Mouse (Mus musculus) cerebellum, postnatal 4 days (tissue): ENCODE data around the gene Ccser1.
"Not testable (repeated sequence)": the region's sequence is repeated elsewhere in the genome, so short reads cannot be mapped to it uniquely, and the experiment has no call there.

Source experiments
- DNase-seq, 2 experiments: peaks; one replicate each; pipeline ENCODE4 v3.0.0; 2022; ENCODE audit warnings: low spot score in 2 of 2, mixed read lengths in 1 of 2

Ccser1 gene

GRCm38 (mm10) chr6:62014374-62014773 is 834.2 kb downstream of the Ccser1 start:
- DNase-seq = no peak

DNA sequence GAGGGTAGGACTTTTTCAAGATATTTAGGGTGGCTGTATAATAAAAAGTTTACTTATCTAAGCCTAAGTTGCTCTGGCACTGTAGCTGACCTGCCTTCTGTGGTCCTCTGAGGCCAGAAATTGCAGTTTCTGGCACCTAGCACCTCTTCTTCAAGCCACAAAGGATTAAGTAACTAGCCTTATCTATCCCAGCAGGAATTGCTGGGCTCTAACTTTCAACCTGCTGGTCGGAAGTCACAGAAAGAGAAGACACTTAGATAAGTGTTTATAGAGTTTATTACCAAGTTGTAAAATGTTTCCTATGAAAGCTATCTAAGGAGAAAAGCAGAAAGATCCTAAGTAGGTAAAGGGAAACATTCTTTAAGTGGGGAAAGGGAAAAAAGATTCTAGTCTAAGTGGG is 864.3 kb downstream of the Ccser1 start:
- no peak for DNase-seq

DNA sequence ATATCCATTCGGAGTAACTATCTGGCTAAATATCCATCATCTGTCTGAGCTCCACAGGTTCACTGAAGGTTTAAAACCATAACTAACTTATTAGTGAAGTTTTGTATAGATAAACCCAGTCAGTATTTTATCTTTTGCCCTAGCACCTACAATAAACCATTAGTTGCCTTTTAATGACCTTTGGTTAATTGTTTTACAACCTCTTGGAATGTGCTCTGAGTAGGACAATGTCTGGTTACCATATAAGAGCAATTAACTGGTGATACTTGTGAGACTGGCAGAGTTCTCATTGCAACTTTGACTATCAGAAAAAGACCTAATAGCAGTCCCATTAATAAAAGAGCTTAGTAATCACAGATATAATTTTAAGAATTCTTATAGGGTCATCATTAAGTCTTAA is 864.9 kb downstream of the Ccser1 start:
- DNase-seq = not testable (repeated sequence)

DNA sequence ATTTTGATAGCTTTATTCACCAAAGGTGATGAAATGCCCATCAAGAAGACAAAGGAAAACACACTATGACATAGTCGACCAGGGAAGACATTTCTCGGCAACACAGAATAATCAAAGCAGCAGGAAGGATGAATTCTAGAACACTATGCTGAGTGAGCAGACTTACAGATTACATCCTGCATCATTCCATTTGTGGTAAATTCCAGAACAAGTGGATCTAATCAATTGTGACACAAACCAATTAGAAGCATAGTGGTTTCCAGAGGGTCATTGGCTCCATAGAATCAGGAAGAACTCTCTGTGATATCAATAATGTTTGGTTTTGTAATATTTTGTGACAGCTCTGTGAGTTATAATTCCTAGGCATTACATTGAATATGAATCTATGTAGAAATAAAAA is 875.2 kb downstream of the Ccser1 start:
- DNase-seq = no peak

- DNase-seq = no peak
Observed at GRCm38 (mm10) chr6:62066363-62067023, 886.4 kb downstream of the Ccser1 start.

GRCm38 (mm10) chr6:62067024-62067380 is 886.9 kb downstream of the Ccser1 start:
- no peak for DNase-seq

GRCm38 (mm10) chr6:62105464-62105863 is 925.3 kb downstream of the Ccser1 start:
- no peak for DNase-seq

DNA sequence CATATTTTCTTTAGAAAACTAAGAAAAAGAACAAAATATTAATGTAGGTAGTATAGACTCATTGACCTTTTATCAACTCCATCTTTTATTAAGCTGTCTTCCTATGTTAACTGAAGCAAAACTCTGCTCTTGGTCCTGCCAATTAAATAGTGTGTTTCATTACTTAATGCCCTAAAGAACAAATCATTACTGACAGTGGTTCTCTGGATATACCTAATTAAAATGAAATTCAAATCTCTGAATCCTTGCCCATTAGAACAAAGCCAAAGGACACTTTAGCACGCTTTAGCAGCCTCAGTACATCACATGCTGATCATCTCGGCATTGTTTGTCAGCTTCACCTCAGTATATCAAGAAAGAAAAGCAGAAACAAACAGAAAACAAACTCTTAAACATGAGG is 952.4 kb downstream of the Ccser1 start:
- no peak for DNase-seq

- DNase-seq = no peak
Observed at GRCm38 (mm10) chr6:62160320-62160719, 980.2 kb downstream of the Ccser1 start.

DNA sequence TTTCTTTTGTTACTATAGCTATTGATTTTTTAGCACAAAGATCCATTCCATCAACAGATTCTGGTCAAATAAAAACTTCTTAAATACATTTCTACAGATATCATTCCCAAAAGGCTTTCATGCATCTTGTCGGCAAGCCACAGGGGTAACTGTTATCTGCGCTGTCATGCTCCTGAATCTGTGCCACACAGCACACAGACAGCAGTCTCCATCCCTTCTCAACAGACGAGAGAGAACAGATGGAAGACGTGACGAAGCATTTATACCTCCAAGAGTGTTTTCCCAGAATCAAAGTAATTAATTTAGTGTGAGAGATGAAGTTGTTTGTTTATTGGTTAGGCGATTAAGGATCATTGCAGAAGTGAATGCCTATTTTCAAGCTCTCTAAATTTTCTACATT is 982.5 kb downstream of the Ccser1 start:
- no peak for DNase-seq

DNA sequence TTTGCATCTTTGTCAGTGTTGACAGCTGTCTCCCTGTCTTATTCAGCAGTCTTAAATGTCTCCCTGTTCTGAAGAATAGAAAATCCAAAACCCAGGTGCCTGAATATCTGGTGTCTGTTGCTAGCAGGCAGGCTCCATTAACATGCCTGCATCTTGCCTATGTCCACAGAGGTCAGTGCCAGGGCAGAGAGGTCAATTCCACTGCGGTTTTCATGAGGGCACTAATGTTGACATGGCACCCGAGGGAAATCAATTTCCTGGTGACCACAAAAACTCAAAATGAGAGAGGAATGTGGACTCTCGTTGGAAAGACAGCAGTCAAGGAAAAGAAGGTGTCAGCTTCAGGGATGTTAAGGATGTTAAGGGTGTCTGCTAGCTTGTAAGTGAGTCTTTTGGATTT is 983.7 kb downstream of the Ccser1 start:
- DNase-seq = no peak

DNA sequence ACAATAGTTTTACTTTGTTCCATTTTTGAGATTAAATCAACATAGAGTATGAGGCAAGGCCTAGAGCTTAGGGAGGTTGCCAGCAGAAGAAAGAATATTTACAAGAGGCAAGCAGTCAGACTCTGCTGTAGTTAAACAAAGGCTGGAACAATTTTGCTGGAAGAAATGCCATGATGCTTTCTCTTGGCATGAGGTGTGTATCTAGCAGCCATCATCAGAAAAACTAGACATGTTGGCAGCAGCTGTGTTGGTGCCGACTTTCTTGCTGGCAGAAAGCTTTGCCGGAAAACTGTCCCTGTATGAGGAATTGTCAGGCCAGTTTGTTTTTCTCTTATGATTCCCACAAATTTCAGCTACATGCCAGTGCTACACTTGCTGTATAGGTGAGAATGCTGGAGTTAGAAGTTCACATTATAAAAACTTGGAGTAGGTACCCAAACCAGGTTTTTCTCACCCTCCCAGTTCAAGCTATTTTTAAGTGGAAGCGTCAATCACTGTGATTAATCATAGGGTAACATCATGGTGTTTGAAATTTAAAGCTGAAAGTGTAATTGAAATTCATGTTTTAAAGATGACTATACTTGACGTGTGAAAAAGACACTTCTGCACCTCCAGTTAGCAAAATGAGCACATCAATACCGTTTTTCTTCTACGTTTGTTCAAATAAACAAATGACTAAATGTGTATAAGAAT is 1016.5 kb downstream of the Ccser1 start:
- DNase-seq = no peak

DNA sequence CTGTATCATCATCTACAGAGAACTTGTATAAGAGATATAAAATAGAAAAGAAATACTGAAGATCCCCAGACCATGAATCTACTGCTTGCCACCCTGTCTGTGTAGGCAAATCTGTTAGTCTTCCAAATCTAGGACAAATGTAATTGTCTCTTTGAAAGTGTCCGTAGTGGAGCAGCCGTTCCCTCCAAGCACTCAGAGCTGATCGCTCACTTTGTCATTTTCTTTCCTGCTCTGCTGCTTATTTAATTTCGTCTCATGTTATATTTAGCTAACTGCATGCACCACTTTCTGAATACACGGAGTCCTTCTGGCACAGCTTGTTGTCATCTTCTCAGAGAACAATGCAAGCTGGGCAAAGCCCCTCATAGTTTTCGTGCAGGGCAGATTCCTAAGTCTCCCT is 1018.6 kb downstream of the Ccser1 start:
- DNase-seq = no peak

DNA sequence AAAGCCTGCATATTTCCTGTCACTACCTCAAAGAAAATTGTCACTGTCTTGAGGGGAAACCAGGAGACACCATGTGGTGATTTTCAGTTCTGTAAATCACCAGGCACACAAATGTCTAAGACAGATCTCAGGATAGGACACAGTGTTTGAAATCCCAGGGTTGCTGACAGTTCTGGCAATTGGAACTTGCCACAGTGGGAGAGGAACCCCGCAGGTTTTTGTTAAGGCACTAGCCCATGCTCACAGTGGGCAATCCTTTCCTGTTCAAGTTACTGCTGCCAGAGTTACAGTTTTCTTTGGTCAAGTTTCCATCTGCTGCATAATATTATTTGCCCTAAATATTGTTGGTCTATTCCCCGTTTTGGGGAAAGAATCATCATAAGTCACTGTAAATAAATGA is 1024.9 kb downstream of the Ccser1 start:
- DNase-seq = peak in 1 of 2 experiments; percentile 3

DNA sequence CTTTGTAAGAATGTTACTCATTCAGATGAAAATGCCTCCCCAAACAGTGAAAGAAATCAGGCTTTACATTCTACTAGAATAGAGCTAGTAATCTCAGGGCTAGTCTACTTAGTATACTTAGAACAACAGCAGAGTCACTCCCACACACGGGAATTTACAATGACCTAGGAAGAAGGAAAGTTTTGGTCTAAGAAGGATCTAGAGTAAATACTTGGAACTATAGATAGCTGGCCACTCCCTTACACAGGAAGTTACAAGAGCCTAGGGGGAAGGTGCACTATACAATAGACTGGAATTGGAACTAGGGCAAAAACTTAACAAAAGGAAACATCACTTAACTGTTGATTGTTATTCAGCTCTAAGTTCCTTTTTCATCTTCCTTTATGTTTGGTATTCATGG is 1041.7 kb downstream of the Ccser1 start:
- DNase-seq = no peak

DNA sequence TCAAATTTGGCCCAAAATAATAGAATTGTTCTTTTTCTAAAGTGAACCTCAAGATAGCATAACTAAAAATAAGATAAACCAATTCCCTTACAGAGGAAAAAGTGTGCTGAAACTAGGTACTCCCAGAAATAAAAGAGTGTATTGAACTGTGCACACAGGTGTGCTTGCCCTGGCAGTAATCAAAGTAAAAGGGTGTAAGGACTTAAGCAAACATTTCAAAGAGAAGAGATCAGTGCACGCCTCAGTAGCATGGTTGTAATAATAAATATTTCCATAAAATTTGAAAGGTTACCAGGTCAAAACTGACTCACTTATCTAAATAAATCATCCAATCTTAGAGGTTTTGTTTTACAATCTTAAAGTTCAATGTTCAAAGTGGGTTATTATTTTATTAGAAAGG is 1083.8 kb downstream of the Ccser1 start:
- no peak for DNase-seq

GRCm38 (mm10) chr6:62264525-62264924 is 1084.4 kb downstream of the Ccser1 start:
- no peak for DNase-seq

GRCm38 (mm10) chr6:62281256-62281655 is 1101.1 kb downstream of the Ccser1 start:
- no peak for DNase-seq

DNA sequence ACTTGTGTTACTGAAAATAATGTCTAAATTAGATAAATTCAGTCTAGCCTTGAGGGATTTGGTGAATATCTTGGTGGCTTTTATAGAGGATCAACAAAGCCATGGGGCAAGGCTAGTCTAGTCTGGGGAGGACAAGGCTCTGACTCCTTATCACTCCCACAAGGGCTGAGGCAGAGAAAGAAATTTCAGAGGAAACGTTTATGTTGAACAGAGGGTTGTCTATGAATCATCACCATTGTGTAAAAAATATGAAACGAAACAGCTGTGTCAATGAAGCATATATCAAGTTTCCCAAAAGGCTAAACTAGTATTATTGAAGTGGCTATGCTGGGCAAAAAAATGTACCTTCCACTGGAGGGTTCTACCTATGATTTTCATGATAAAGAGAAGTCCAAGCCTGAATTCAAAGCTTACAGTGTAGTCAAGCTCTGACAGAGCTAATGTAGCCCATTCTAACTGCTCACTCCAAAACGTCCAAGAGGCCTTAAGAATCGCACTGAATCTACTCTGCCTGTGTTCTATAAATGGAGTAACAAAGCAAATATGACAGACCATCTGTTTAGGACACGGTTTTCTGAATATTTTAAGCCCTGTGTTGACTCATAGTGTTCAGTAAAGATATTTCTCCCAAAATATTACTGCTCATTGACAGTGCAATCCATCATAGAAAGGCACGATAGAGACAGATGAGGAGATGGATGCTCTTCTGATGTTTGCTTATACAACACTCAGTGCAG is 1121.6 kb downstream of the Ccser1 start:
- no peak for DNase-seq

DNA sequence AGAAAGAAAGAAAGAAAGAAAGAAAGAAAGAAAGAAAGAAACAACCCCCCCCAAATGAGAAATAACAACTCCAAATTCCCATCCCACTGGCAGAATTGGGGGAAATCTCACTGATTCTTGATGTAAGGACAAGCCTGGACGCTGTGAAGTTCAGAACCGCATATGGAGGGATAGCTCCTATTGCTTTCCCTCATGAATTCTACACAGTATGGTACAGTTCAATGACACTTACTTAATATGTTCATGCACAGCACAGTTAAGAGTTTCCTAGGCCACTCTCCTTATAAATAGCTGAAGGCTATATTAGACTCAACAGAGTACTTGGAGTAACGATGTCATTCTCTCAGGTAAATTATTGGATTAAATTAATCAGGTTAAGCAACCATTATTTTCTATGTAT is 1138.5 kb downstream of the Ccser1 start:
- no peak for DNase-seq

DNA sequence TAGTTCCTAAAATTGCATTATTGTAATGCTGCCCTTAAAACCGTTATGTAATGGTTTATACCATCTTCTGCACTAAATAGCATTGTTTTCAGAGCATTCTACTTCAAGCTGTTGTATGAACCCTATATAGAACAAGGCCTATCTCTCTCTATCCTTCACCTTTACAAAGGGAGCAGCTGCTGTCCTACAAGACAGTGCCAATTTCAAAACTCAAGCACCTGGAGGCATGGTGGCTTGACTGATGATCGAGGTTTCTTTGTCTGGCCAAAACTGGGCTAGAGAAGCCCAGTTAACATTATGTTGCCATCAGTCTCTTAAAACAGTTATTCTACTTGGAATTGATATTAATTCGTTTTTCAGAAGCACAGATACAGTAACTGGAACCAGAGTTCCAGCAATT is 1160.2 kb downstream of the Ccser1 start:
- DNase-seq = no peak

DNA sequence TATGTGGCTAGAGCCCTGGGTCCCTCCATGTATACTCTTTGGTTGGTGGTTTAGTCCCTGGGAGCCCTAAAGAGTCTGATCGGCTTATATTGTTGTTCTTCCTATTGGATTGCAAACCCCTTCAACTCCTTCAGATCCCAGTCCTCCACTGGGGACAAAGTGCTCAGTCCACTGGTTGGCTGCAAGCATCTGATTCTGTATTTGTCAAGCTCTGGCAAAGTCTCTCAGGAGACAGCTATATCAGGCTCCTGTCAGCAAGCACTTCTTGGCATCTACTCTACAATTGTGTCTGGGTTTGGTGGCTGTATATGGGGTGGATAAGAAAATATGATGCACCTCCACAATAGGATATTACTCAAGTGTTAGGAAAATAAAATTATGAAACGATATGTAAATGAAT is 1187.7 kb downstream of the Ccser1 start:
- no peak for DNase-seq
